Mouse (Mus musculus) CH12F3 (cell line): ENCODE data around the gene Gng12.

ENCODE experiments used
- in situ Hi-C: fragments of 300-500 bp; cut with MboI; formaldehyde crosslinking; loops from 2 replicates; pipeline ENCODE4 v1.14.3; 2020; ENCODE audit warnings: low sequenced_read_pairs

The Gng12 gene

DNA sequence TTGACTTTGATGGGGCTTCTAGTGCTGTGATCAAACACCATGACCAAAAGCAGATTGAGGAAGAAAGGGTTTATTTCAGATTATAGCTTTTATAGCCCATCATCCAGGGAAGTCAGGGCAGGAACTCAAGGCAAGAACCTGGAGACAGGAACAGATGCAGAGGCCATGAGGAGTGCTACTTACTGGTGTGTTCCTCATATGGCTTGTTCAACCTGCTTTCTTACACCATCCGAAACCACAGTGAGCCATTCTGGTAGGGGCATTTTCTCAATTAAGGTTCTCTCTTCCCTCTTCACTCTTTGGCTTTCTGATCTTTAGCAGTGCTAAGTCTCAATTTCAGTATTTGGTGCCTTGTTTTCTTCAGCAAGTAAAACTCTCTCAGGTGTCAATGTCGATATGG is 19.4 kb downstream of the Gng12 start:
- in situ Hi-C loops, result no loop called here

DNA sequence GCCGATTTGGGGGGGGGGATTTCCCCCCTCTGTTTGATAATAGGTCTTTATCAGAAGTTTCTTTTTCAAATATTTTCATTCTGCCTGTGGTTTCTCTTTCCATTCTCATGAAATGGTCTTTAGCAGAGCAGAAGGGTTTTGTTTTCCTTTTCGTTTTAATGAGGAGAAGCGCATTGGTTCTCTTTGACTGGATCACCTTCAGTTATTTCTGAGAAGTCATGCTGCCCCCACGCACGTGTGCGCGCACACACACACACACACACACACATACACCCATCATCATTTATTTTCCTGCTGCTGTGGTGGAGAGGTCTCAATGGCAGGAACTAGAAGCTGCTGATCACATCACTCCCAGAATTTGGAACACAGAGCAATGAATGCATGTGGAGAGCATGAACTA is 20.8 kb downstream of the Gng12 start:
- in situ Hi-C loops, result no loop called here

DNA sequence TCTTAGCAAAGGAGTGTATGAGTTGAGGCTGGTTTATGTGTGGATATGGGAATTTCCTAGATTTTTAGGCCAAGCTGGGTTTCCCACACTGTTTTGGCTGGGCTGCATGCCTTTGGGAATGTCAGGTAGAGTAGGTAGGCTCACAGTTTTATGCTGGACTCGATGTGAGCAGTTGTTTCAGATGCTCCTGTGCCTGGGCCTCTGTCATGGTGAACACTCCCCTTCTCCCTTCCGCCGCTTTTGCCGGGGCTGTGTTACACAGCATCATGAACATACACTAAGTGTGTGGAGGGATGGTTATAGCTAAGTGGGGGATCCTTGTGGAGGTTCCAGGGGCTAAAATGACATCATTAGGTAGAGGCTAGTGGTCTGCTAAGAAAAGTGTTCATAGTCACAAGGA is 24.6 kb downstream of the Gng12 start:
- in situ Hi-C loops, result no loop called here

DNA sequence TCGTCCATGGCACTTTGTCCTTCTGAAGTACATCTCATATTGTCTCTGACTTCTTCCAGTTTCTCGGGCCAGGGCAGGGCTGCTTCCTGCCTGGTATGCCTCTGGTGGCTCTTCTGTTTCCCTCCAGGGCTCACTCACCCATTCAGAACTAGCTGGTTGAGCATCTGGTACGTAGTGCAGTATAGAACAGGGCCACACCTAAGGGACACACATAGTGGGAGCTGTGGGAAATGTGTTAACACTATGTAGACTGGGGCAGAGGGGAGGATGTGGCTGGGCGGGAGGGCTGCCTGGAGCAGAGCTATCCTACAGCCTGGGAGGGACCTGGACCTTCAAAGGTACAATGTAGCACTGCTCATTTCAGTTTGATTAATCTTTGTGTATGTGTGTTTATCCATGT is 25.6 kb downstream of the Gng12 start:
- in situ Hi-C loops, result no loop called here

DNA sequence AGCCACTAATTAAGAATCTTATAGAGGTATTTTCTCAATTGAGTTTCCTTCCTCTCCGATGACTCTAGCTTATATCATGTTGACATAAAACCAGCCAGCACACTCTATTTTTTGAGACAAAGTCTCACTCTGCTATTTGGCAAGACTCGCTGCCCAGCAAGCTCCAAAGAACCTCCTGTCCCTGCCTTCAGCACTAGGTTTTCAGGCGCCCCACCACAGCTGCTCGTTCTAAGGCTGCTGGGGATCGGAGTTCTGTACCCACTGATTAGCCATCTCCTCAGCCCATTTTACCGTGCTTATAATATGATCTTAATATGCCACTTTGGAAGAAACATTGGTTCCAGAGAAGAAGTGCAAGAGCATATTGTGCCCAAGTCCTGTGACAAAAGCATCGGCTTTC is 26.3 kb downstream of the Gng12 start:
- in situ Hi-C loops, result no loop called here

DNA sequence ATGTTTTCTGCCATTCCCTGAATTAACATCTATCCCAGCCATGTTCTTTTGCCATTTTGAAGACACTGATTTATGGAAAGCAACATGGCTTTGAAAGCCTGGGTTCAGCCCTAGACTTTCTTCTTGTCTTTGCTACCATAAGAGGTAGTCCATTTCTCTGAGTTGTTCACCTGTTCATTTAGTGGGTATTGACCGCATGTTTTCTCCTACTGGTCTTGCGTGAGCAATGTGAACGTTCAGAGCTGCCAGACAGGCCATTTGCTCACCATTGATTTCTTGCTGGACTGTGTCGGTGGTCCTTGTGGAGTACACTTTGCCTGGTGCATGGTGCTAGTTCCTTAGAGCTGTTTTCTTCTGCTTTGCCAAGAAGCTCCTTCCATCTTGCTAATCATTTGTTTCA is 27.7 kb downstream of the Gng12 start:
- in situ Hi-C loops, result no loop called here

DNA sequence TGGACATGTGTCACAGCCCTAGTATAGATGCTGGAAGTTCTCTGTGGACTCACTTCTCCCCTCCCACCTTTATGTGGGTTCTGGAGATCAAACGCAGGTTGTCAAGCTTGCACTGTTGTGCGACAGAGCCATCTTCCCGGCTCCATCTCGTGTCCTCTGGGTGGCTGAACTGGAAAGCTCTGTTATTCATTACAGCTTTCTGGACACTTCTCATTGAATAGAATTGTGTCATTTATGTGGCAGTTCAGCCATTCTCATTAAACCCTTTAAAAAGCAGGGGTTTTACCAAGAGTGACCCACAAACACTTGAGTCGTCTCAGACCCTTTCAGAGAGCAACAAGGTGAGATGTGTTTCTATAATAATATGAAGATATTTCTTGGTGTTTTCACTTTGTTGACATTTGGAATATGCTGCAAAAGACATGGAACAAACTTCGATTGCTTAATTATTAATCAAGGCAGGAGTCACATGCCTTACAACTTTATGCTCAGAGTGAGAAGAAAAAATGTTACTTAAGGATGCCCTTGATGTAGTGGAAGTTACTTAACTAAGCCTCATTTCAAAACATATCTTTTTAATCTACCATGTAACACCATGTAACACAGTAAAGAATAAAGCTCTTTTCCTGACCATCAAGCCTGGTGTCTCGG is 28.2 kb downstream of the Gng12 start:
- in situ Hi-C loops, result no loop called here

DNA sequence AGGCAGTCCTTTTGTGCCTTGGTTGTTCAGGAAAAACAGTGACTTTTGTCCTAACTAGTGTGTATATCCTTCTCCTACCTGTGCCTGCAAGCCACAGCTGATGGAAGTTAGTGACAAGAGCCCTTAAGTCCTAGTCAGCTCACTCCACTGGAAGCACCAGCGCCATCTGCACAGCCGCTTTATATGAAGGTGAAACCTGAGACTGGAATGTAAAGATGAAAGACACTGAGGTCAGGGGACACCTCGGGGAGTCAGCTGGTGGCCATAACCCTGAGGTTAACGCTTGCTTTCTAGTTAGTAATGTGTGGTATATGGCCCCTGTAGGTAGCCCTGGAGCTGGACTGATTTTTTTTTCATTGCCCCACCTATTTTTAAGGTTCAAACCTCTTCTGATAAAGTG is 30.1 kb downstream of the Gng12 start:
- in situ Hi-C loops, result no loop called here

DNA sequence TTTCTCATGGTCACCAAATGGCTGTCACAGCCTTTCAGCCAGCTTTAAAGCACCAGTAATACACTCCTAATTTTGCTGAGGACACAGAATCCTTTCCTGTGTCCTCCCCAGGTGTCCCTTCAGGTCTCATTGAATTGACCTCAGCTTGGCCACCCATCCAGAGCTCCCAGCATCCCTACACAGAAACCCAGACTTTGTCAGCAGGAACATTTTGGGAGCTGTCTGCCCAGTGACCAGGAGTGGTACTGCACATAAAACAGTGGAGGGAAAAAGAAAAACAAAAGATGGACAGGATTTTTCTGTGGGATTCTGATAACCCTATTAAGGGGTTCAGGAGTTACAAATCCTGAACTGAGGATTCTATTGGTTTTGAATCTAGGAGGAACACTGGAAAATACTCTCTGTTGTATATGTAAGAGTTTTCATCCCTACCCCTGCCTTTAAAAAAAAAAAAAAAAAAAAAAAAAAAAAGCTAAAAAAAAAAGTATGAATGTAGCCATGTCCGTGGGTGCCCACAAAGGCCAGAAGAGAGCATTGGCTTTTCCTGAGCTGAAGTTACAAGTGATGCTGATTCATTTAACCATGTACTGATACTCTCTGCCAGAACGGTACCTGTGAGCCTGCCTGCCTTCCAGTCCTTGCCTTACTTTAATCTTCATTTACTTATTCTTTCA is 32.9 kb downstream of the Gng12 start:
- in situ Hi-C loops, result no loop called here

DNA sequence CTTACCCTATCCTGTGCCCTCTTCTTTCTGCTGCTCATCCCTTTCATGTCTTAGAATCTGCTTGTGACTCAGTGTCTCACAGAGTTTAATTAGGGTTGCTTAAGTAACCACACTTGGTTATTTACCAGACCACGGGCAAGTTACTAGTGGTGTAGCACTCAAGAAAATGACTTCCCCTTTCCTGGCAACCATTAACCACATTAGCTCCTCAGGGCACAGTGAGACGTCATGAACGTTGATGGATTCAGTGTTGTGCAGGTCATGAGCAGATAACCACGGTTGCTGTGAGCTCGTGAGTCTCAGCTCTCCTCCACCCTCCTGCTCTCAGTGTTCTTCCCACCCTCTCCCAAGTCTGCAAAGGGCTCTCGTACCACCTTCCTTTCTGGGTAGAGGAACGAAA is 33.5 kb downstream of the Gng12 start:
- in situ Hi-C loops, result no loop called here

DNA sequence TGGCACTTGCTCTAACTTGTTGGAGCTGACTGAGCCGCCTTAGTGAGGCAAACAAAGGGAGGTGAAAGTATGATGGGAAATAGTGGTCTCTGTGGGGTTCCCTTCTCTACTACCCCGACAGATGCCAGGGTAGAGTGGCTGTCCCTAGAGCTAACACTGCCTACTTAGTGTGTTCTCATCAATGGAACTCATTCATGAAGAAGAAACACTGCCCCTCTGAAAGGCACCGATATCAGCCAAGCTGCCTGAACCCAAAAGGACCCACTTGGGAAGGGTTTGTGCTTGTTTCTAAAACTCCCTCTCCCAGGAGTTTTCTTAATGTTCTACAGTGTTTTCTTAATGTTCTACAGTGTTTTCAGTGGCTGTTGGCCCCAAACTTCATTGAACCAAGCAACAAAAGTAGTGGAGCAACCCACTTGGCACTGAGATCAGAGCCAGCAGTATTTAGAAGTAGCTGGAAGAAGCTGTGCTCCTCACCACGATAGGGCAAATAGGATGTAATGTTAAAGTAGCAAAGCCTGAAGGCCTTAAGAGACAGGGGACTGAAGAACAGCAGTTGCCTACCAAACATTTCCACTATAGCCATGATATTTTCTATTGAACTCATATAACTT is 36.1 kb downstream of the Gng12 start:
- in situ Hi-C loops, result no loop called here

DNA sequence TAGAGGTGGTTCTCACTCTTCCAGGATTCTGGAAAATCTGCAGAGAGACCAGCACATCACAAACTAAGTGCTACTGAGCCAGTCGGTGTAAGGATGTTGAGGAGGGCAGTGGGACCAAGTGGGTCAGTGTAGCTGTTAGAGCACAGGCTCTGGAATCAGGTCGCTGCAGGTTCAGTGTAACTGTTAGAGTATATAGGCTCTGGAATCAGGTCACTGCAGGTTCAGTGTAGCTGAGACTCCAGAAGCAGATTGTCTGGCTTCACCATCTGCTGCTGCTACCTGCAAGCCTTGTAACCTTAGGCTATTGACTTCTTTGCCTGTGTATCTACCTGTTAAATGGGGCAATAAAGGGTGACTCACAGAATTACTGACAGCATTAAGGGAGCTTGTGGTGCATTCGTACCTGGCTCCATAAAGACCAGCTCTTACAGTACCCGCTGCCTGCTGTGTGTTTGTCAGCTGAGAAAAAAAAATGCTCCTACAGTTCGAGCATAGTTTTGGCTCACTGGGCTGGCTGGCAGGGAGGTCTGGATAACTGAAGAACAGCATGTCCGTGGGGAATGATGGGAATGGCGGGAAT is 44.5 kb downstream of the Gng12 start:
- in situ Hi-C loops, result no loop called here

DNA sequence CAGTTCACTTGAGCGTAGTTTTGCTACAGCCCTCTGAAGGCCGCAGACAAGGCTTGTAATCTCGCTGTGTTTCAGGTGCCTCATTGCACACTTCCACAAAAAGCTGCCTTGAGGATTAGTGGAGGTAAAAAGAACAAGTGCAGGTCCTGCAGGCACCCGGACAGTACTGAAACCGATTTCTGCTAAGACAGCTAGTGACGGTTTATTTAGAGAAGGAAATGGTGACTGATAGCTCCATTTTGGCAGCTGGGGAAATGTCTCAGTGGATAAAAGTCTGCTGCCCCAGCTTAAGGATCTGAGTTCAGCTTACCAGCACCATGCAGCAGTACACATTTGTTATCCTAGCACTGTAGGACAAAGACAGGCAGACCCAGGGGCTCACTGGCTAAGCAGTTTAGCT is 45.6 kb downstream of the Gng12 start:
- in situ Hi-C loops, result no loop called here

DNA sequence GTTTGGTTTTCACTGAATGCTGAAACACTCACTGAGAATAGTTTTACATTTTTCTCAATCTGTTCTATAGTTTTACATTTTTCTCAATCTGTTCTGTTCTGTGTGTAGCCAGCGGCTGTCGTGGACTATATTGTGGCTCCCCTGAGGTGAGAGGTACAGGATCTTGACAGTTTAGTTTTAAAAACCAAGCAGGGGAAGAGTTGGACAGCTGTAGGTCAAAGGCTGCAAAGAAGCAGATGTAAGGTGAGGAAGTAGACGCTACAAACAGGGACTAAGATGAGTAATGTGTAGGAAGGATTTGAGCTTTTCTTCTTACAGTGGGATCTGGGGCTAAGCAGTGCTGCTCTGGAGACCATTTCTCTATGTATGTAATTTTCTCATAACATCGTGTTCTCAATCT is 46.6 kb downstream of the Gng12 start:
- in situ Hi-C loops, result no loop called here

DNA sequence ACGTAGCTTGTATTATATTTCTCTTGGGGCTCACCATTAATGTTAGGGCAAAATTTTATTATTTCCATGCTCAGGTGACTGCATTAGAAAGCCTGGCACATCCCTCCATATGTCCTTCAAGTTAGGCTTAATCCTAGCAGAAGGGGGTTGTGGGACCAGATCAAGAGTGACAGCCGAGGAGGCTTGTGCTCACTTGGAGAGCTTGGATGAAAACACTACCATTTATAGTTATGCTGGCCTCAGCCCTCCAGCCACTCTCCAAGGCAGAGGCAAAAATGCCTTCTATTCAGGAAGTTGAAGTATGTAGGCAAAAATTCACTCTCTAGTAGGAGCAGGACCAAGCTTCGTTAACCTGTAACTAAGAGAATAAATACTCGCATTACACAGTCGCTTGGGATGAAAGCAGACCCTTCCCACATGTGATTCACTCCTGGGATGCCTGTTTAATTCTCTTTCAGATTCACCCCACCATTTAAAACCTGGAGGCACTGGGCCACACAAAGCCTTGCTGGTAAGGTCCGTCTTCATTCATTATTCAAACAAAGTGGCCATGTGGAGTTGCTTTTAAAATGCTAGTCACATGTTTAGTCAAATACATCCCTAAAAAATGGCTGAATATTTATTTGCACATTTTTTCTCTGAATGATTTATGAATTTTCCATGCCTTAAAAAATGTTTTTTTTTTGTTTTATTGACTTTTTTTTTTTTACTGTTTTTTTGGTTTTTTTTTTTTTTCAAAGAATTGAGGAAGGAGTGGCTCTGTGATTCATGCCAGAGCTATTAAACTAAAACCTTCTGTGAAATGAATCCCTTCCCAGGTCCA is 47.4 kb downstream of the Gng12 start:
- in situ Hi-C loops, result no loop called here

DNA sequence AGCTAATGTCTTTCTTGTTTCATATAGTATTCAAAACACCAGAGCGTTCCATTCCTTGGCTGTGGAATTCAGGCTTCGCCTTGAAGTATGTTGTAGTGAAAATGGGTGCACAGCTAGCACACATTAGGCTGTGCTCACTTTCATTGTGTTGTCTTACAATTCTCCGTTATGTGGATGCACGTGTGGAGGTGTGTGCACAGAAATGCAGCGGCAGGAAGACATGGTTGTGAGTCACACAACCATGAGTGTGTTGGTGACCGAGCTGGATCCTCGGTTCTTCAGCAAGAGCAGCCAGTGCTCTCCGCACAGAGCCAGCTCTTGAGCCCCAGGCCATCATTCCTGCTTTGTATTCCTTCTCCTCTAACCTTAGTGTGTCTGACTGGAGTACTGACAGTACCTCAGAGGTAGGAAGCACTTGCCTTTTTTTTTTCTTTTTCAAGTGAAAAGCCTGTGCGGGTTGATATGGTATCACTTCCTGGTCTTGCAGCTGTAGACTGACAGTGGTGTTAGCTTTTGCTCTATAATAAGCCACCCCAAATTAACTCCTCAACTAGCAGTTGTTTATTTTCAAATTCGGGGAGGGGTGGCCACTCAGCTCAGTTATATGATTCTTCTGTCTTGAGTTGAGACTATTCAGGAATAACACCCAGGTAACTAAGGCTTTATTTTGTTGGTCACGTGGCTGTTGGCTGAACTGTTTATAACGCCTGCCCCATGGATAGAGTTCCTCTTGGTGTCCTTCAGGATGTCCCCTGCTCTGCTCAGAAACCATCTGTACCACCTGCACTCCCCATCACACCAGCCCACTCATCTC is 48.2 kb downstream of the Gng12 start:
- in situ Hi-C loops, result no loop called here

DNA sequence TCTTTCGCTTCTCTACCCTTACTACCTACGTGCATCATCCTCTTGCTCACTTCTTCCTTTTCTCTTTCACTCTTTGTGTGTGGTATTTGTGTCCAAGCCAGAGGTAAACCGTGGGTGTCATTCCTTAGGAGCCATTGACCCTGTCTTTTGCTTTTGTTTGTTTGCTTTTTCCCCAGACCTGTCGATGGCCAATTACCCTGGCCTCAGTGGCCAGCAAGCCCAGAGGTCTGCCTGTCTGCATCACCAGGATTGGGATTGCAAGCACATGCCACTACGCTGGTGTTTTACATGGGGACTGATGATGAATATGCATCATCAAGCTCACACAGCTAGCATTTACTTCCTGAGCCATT is 48.8 kb downstream of the Gng12 start:
- in situ Hi-C loops, result no loop called here

DNA sequence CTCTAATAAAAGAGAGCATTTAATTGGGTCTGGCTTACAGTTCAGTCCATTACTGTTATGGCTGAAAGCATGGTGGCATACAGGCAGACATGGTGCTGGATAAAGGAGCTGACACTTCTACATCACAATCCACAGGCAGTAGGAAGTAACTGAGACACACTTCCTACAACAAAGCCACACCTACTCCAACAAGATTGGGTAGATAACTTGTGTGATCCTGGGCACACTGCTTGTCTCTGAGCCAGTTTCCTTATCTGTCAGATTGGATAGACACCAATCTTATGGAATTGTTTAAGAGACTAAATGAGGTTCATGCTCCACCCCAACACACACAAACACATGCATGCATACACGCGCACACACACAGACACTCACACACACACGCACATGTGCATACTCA is 51.9 kb downstream of the Gng12 start:
- in situ Hi-C loops, result no loop called here

DNA sequence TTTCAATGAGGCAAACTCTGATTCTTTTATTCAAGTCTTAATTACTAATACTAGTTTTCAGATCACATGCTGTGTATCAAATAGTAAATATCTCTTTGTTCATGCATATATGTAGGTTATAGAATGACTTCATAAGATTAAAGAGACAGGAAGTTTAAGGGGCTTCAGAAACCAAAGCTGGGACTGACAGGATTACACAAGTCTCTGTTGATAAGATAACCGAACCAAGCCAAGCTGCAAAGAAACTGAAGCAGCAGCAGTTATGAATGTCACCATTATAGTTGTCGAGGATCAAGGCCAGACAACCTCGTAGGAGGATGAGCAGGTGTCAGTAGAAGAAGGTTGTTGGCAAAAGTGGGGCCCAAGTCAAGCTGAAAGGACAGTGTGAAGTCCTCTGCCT is 52.7 kb downstream of the Gng12 start:
- in situ Hi-C loops, result no loop called here

DNA sequence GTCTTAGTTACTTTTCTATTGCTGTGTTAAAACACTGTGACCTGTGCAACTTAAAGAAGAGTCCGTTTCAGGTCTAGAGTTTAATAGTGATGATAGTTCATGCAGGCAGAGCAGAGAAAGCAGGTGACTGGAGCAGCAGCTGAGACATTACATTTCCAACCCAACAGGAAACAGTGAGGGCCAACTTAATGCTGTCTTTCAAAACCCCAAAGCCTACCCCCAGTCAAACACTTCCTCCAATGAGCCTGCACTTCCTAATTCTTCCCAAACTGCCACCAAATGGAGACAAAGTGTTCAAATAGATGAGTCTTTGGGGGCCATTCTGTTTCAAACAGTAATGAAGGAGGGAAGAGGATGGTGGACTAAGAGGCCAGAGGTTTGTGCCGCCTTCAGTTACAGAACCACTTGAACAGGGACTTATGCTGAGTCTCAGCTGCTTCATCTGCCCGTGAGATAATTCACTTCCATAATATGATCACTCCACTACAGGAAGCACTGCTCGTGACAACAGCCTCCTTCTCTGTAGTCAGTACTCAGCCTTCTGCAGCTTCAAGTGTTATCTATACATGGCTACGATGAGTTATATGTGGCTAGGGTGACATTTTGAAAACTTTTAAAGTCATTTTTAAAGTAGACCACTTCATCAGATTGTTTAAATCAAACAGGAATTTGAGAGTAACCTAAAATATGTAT is 55.7 kb downstream of the Gng12 start:
- in situ Hi-C loops, result no loop called here
